Mouse (Mus musculus) urinary bladder, postnatal 14 days (tissue): ENCODE measurements at regions not wholly inside any gene's neighbourhood (a gene's known extent, or its start where the extent isn't known, plus 50 kb on each side); places are given as distances from the start of the nearest gene placed in this dataset.
A peak's percentile ranks its signal among the peaks of the same experiment; 100 is the strongest.
"Not testable (repeated sequence)": the region's sequence is repeated elsewhere in the genome, so short reads cannot be mapped to it uniquely, and the experiment has no call there.

Experiments
- DNase-seq: peaks from one replicate; pipeline ENCODE4 v3.0.0; 2021; ENCODE audit warnings: low spot score

DNA sequence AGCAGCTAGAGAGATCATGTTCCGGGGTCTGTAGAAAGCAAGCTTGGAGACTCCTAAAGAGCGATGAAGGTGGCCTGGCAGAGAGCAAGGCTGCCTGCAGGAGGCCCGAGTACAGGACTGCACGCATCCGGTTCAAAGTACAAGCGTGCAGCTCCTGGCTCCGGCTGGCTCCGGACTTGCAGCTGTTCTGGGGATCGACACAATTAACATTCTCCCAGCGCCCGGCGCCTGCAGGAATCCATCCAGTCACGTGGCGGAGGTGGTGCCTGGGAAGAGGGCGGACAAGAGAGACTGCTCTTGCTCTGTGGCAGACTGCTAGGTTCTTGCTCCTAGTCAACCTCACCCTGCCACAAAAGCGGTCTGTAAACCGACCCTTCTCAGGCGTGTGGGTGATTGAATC, 86.9 kb downstream of the Bdh1 start:
- DNase-seq = peak; percentile 82

DNA sequence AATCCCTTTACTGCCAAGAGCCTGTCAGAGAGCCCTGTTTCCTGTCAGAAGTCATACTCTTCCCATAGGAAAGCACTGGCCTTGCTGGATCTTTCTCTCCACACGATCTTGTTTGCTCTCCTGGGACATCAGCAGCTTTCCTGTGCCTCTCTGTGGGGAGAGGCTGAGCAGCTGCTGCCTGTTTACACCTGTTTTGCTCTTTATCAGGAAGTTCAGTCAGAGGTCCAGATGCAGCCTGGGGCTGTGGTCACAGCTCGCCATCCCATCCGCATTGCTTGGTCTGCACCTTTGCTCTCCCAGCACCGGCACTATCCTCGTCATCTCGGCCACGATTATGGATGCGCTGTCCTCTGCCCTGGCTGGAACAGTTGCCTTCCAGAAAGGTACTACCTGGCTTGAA, 88.0 kb downstream of the Bdh1 start:
- DNase-seq = no peak

DNA sequence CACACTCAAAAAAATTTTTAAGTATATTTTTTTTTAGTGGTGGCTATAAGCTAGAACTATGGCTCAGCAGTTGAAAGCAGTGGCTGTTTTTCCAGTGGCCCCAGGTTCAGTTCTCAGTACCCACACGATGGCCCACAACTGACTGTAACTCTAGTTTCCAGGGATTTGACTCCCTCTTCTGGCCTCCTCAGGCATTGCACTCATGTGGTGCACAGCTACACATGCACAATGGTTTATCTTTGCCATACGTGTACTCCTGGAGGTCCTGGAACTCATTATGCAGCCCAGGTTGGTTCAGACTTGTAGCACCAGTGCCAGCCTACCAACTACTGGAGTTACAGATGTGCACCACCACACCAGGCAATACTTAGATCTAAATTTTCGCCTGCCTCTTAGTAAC, 96.7 kb downstream of the Bdh1 start:
- DNase-seq = no peak

DNA sequence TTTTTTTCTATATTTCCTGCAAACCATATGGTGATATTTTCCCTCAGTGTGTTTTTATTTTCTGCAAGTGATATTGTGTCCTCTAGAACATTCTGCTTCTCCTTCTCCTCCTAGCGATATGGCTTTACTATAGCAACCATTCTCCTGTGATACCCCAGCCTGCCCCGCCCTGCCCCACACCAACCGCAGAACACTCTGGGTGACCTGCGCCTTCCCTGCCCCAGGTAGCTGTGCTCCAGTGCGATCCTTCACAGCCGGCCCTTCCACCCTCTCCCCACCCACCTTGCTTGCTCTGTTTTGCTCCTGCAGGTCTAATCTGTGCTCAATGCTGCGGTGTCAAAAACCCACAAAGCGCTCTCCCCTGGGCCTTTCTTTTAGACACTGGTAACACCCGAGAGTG, 98.0 kb downstream of the Bdh1 start:
- DNase-seq = no peak

DNA sequence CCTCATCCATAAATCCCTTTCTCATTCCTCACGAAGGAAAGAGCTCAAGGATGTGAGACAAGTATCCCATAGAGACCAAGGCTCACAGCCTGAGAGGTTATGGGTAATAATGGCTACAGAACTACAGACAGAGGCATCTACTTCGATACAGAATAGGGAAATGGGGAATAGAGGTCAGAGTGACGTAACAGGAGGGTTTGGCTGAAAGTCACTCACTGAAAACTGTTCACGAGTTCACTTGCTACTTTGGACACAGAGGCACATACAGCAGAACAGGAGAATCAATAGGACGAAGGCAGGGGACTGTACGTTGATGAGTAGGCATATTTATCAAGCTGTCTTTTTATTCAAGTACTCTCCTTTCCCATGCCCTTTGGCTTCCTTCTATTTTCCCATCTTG, 99.7 kb downstream of the Bdh1 start:
- DNase-seq = no peak

DNA sequence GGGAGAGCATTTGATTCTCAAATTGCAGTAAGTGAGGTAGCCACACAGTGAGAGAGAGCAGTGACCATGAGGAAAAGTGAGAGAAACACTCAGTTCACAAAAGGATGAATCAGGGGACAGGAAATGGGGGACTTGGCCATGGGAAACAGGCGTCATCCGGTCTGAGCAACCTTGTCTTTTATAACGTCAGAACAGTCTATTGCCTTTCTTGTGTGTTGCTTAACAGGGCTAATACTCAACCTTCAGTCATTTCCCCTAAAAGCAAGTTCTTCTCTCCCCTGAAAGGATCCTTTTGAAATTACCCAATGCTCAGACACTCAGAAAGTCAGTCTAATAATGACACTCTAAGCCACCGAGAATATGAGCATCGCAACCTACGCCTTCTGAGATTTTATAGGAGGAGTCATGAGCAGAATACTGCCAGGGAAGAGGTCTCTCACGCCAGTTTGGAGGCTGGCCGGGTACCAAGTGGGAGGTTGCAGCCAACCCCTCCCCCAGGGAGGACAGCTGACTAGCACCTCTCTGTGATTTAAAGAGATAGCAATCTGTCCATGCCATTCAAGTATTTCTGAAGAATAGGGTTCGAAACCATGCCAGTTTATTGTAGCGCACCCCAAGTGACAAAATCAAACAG, 104.7 kb downstream of the Bdh1 start:
- DNase-seq = peak; percentile 52

DNA sequence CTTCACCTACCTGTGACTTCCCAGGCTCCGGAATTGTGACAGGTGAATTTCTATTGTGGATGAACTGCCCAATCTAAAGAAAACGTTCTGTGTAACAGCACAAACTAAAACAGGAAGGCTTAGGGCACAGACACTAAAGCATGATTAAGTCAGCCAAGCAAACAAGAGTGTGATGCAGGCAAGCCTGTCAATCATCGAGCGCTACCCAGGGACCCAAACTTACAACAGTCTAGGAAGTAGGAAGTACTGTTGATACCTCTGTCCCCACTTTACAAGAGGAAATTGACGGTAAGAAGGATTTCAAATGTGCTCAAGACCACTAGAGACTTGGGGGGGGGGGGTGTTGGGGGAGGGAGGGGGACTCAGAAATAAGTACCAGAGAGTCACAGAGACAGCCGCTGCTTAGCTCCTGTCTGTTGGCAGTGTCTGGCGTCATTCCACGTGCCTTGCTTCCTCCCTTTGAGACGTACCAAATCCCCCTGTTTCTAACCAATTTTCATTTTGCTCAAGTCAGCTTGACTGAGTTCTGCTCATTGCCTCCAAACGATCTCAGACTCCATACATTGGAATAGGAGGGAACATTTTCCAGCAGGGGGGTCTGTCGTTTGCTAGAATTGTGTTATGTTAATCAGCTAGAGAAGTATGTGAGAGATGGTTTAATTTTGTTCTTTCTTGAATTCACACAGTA, 106.7 kb downstream of the Bdh1 start:
- no peak for DNase-seq

DNA sequence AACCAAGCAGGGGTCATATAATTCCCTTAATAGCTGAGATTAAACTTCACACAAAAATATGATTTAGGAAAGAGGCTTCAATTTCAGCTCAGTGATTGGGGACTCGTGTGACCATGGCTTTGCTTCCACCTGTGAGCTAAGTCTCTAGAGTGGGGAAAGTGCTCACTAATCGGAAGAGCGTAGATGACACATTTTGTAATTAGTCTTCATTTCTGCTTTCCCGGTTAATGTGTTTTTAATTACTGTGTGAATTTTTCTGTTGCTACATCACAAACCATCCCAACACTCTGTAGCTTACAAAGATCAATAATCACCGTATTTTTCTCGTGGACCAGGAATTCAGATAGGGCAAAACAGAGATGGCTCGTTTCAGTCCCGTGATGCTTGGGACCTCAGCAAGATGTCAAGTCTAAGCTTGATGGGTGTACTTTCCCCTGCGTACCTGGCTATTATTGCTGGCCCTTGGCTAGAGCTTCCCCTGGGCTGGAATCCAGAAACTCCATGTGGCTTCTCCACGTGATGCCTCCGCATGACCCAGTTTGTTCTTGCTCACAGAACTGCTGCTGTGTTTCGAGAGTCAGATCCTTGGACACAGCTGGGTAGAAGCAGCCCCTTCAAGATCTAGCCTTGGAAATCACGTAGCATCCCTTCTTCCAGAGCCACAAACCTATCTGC, 107.3 kb downstream of the Bdh1 start:
- no peak for DNase-seq

DNA sequence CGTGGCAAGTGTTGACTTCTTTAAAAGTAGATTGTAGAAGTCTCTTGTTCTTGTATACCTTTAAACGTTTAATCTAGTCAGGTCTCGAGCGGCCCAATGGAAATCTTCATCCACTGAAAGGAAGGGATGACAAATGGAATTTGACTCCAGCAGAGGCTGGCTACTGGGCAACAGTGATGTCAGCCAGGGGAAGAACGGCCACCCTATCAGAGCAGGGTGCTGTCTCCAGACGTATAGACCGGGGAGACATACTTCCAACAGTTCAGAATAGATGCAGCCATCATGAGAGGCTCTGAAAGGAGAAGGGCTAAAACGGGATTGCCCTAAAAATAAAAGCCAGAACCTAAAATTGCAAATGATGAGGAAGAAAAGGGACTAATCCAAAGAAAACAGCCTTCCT, 108.0 kb downstream of the Bdh1 start:
- DNase-seq = no peak

DNA sequence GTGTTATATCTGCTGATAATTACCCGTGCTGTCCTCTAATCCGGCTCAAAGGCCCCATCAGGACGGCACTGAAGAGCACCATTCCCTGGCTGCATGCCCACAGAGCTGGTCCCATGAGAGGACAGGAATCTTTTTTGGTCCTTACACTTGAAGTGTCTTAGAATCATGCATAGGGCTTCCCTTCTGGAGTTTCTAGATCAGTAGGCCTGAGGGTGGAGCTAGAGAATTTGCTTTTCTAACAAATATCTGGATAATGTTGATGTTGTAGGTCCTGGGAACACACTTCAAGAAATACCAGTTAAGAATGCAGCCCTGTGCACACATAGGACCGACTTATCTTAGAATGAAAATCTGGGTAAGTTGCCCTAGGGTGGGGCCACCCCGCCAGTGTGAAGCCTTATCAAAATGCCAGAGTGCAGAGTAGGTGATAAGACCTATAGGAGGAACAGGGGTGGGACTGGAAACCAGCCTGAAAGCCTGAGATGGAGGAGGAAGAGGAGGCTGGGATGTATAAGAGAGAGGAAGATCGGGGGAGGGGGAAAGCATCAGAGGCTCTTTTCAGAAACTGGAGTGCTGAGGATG, 111.2 kb downstream of the Bdh1 start:
- peak; percentile 43 for DNase-seq

DNA sequence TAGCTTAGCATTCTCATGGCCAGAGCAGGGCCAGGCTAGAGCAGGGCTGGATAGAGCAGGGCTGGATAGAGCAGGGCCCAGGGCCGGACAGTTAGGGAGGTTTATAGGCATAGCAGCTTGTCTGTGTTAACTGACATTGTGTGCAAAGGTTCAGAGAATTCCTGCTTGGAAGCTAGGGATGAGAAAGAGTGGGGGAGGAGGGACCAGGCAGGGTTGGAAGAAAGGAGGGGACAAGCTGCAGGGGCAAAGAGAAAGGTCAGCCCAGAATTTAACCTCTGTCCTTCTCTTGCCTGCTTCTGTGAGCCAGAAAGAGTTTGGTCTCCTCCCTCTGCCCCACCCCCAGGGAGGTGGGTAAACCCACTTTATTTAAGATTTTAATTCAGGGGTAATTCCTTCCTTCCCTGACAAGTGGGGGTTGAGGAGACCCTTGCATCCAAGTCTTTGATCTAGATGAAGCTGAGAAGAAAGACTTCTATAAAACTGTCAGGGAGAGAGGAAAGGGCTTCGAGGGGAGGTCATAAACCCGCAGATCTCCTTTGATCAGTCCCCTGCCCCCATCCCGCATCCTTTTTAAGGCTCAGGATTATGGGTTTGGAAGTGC, 112.9 kb downstream of the Bdh1 start:
- DNase-seq = no peak

DNA sequence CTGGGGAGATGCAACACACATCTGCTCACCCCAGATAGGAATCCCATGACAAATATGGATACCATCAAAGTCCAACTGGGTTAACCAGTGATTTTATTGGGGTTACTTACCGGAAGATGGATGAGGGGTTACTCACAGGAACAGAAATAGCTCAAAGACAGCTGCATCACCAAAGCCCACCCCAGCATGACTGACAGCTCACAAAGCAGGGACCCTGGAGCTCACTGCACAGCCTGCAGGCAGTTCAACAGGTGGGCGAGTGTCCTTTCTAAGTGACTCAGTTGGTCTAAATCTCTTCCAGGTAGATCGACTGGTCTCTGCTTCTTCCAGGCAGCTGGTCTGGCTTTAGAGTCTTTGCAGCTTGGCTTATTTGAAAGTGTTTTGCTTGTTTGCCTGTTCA, 114.2 kb downstream of the Bdh1 start:
- no peak for DNase-seq

DNA sequence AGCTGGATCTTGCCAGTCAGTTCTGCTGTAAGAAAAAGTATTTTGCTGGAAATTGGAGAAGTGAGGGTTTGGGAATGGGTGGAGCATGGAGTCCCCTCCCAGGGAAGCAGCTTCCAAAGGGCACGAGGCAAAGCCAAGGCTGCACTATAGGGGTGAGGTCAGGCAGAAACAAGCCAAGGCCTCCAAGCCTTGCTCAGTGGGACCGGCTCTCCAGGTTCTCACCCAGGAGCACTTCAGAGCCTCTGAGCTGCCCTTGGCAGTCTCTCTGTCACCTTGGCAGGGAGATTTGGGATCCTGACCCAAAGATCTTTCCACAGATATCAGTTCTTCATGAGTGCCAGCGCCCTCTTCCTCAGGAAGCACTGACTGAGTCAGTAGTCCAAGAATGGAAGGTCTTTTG, 116.5 kb downstream of the Bdh1 start:
- DNase-seq = peak; percentile 28

DNA sequence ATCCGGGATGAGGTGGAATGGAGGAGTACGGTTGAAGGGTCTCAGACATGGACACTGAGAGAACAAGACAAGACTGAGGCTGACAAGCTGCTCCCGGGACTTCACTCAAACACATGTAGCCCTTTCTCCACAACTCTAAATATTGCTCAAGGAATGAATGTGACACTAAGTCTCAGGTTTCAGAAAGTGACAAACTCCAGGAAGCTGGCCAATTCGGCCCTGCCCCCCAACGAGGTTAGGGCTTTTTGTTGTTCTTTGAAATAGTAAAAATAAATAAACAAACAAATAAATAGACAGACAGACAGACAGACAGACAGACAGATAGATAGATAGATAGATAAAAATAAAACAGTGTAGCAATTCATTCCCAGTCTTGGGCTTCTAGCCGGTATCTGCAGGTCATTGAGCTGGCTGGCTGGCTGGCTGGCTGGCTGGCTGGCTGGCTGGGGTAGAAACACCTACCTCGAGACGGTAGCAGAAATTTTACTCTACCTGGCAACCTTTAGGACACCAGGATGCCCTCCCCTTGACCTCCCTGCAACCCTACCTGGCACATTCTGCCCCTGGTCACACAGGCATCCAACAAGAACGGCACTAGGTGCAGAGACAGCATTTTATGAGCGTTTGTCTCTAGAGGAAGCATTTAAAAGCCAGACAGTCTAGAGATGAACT, 119.6 kb upstream of the Dlg1 start:
- DNase-seq = no peak

DNA sequence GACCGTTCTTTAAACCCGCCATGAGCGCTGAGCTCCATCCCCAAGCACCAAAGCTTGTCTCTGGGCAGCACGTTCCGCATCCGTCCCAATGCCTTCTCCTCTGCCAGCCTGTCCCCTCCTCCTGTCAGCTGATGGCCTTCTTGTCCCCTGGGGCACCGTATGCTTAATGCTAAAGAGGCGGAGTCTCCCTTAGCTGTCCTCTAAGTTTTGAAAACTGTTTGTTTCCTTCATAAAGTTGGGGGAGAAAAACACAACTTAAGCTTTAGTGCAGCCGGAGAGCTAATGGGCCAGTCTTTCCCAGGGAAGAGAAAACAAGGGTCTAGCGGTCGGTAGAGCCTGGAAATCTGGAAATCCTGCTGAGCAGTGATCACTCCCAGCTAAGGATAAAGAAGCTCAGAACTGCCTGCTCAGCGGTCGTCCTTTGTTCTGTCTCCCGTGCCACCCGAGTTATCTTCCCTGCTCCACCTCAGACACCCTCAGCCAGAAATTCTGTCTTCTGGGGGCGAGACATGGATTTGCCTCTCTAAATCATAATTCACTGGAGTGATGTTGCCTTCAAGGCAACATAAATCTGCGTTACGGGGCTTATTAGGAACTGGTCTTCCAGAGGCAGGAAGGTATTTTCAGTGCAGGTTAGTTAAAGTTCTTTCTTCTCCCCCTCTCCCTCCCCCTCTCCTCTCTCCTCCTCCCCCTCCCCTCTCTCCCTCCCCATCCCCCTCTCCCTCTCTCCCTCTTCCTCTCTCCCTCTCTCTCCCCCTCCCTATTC, 117.0 kb upstream of the Dlg1 start:
- no peak for DNase-seq

DNA sequence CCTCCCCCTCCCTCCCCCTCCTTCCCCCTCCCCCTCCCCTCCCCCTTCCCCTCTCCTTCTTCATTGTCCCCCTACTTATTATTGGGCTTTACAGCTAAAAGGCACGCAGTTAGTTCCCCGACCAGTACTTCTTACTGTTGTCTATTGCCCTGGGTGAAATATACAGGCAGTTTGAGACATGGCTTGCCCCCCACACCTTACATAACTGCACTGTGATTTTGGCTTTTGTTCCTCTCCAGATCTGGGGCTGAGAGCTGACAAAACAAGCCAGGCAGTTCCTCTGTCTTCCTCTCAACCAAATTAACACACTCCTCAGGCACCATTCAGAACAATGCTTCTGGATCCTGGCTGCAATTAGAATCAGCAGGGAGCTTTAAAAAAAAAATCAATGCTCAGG, 116.4 kb upstream of the Dlg1 start:
- no peak for DNase-seq

DNA sequence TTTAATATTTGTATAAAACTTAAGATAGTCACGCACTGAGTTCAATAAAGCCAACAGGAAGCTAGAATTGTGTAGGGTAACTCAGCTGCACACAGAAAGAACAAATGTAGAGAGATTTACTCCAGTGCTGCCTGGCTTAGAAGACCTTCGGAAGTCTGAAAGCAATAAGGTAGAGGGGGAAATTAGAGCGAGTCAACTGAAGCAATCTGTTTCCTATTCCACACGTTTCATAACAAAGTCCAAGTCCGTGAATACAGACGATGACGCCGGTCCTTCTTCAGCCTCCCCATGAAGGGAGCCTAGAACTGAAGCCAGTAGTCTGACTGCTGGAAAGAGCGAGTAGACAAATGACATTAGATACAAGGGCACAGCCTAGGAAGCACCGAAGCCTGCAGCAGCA, 115.9 kb upstream of the Dlg1 start:
- no peak for DNase-seq

DNA sequence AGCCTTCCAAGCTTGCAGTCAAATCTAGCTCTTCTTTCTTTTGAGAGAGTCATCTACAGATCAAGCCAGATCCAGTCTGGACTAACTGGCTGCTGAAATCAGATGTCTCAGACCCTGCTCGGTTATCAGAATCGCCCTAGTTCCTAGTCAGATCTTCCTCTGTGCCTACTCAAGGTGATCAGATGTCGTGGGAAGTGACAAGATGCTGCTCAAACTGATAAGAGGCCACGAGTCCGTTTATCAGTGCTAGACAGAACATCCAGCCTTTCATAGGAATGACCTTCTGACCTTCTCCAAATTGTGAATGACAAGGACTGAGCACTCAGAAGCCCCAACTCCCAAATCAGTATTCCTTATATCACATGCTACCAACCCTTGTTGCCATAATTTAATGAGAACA, 113.3 kb upstream of the Dlg1 start:
- DNase-seq = no peak

DNA sequence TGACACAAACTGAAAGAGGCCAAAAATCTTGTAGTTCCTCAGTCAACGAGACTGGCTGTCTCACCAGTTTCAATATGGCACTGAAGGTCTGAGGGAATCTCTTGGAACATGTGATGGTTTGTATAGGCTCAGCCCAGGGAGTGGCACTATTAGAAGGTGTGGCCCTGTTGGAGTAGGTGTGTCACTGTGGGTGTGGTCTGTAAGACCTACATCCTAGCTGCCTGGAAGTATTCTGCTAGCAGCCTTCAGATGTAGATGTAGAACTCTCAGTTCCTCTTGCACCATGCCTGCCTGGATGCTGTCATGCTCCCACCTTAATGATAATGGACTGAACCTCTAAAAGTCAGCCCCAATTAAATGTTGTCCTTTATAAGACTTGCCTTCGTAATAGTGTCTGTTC, 112.7 kb upstream of the Dlg1 start:
- not testable (repeated sequence) for DNase-seq

DNA sequence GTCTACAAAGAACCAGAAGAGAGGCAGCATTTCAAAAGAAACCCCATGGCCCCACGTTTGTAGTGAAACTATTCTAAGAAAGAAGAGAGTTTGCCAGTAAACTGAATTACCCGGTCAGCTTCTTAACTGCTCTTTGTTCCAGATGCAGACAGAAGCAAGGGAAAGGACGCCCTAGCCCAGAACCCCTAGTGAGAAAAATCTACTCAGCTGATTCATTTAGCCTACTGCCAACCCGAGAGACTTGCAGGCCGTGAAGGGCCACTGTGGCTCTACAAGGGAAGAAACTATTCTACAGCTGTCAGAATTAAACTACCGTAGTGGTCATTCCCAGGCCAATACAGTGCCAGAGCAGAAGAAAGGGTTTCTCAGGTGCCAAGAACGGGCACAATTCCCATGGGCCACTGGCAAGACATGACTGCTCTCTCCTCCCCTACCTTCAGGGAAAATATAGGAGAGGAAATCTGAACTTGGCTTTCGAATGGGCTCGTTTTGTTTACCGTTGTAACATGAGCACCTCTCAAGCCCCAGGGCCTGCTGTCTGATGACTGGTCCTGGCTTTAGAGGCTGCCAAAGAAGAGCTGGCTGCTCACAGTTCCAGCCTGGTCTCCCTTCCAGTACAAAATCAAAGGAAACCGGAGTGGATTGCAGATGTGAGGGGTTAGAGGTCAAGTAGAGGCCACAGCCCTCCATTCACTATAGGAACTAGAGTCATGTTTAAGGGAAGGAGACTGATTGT, 111.7 kb upstream of the Dlg1 start:
- peak; percentile 12 for DNase-seq
